9 mouse cellular contexts compared by ENCODE assay signal in the genomic region with DNA sequence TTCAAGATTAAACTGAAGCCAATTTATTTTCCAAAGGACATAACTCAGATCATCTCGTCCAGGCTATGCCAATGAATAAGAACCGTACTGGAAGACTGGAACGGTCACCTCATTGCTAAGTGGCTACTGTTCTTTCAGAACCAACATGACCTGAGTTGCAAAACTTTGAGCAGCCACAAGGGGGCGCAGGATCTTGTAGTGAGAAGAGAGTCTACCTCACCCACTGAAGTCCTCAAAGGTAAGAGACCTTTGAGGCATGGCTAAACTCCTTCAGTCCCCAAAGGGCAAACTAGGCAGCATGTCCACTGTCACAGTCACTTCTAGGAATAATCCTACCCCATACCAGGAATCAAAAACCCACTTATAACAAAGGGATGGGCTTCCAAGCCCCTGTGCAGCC. TPM values are rescaled to one million over a fixed set of nuclear protein-coding genes. Genes with fewer than 3 reads are reported as not detected.
DNase-seq lines count a peak whose midpoint lies in the region; ATAC-seq and TF ChIP-seq lines count a peak whose summit lies in the region.
"Had no signal": no experiment of that assay in that cellular context is flagged by ENCODE, and none has a peak within 500 bp of the region (broad histone marks: within the 10 kb centered on the region; RNA-seq: fewer than 3 reads in every experiment).

No protein-coding gene starts in this region.

- H3K4me3 ChIP-seq in MEL (ENCODE audit: control insufficient read depth in 1 of 2, insufficient read depth in 1 of 2, low read depth in 2 of 2, low read length in 2 of 2) = no peak overlapping the region
- no peak overlapping the region for H3K4me3 ChIP-seq in cerebellum, adult 2 months (replicated peaks; ENCODE audit: insufficient read depth, low read depth, low read length)
- H3K4me3 ChIP-seq in gastrocnemius, adult 2 months = no peak overlapping the region
- H3K4me3 ChIP-seq: liver, embryonic 15.5 days had no signal

- DNase-seq in B cell, adult 2 months = peak; percentile 86 to 87
- peak; percentile 81 for DNase-seq in MEL (ENCODE audit: low read depth, low spot score)
- DNase-seq in cerebellum, adult 2 months = peak; percentile 81 to 91
- DNase-seq in gastrocnemius, adult 2 months = peak; percentile 87
- peak; percentile 50 to 90 for DNase-seq in layer of hippocampus, adult 18-20 months (ENCODE audit: low spot score in 2 of 2)
- DNase-seq in lung, postnatal 10 days = peak; percentile 90
- DNase-seq in skeletal muscle tissue, adult 2 months (ENCODE audit: low read depth, low spot score) = peak; percentile 60

- H3K36me3 ChIP-seq in MEL (ENCODE audit: control insufficient read depth in 1 of 2, insufficient read depth in 2 of 2, low read length in 2 of 2) = peaks cover 0 to 34% of the 10 kb centered on the region in 2 experiments; a peak in 2 of 4 replicates

- no peak for TF ChIP-seq POLR2A in MEL (IDR thresholded peaks at IDR 0.05; ENCODE audit: control insufficient read depth in 1 of 2, insufficient read depth in 1 of 2, low read depth in 1 of 2, low read length in 2 of 2, poor library complexity in 1 of 2)
- TF ChIP-seq POLR2A in cerebellum, adult 2 months (IDR thresholded peaks at IDR 0.05; ENCODE audit: borderline replicate concordance, insufficient read depth, low read length) = no peak

- peak; percentile 81 to 86 (median 83) for TF ChIP-seq CTCF in MEL (IDR thresholded peaks at IDR 0.05 in 2 of 3, conservative IDR thresholded peaks at IDR 0.05 in 1 of 3; ENCODE audit: control insufficient read depth in 1 of 3, insufficient read depth in 1 of 3, low read depth in 2 of 3, low read length in 3 of 3, poor library complexity in 1 of 3, severe bottlenecking in 1 of 3)
- TF ChIP-seq CTCF in cerebellum, adult 2 months (IDR thresholded peaks at IDR 0.05; ENCODE audit: borderline replicate concordance, insufficient read depth, low read depth, low read length) = peak; percentile 82
- TF ChIP-seq CTCF in gastrocnemius, adult 2 months (IDR thresholded peaks at IDR 0.05) = peak; percentile 96

- no peak for TF ChIP-seq EP300 in MEL (IDR thresholded peaks at IDR 0.05; ENCODE audit: low read depth in 1 of 2, low read length in 2 of 2)

- H3K9ac ChIP-seq in MEL (ENCODE audit: control insufficient read depth, low read depth, low read length, poor library complexity, severe bottlenecking) = no peak overlapping the region
- H3K9ac ChIP-seq: liver, embryonic 15.5 days had no signal

- no peaks in the 10 kb centered on the region for H3K79me2 ChIP-seq in MEL (ENCODE audit: control insufficient read depth, insufficient read depth, low read length, poor library complexity)

- intact Hi-C loops in gastrocnemius, adult 2 months (cut with DNase I) = loop anchor here (1.0 kb wide), 1 partner anchor 136 kb away; no protein-coding TSS in a partner anchor

- peak; percentile 59 for TF ChIP-seq RAD21 in MEL (IDR thresholded peaks at IDR 0.05; ENCODE audit: low read depth, low read length)

- H3K9me3 ChIP-seq in MEL (replicated peaks; ENCODE audit: insufficient read depth, low read length) = no peaks in the 10 kb centered on the region
- H3K9me3 ChIP-seq: liver, embryonic 15.5 days had no signal

- no peak for ATAC-seq in activated CD4-positive, CD25-positive, alpha-beta regulatory T cell, adult 4 months

- H3K27me3 ChIP-seq in MEL (ENCODE audit: control insufficient read depth in 1 of 2, insufficient read depth in 2 of 2, low read length in 2 of 2) = no peaks in the 10 kb centered on the region
- H3K27me3 ChIP-seq in cerebellum, adult 2 months (ENCODE audit: control insufficient read depth, insufficient read depth, low read length) = no peaks in the 10 kb centered on the region
- H3K27me3 ChIP-seq: liver, embryonic 15.5 days had no signal

- WGBS in cerebellum, adult 2 months = 22% methylated on average over 4 of the region's 4 CpGs

- no peaks in the 10 kb centered on the region for H3K4me1 ChIP-seq in MEL (ENCODE audit: control insufficient read depth in 1 of 2, insufficient read depth in 2 of 2, low read length in 2 of 2)
- no peaks in the 10 kb centered on the region for H3K4me1 ChIP-seq in cerebellum, adult 2 months (ENCODE audit: control insufficient read depth, insufficient read depth, low read length)
- H3K4me1 ChIP-seq: liver, embryonic 15.5 days had no signal

- no peak overlapping the region for H3K27ac ChIP-seq in MEL (ENCODE audit: control insufficient read depth, low read depth, low read length)
- no peak overlapping the region for H3K27ac ChIP-seq in cerebellum, adult 2 months (ENCODE audit: insufficient read depth, low read length)
- no peak overlapping the region for H3K27ac ChIP-seq in gastrocnemius, adult 2 months
- H3K27ac ChIP-seq: liver, embryonic 15.5 days had no signal

TF ChIP-seq in MEL, 35 proteins besides CTCF, POLR2A, EP300 and RAD21:
- TF ChIP-seq POLR2AphosphoS2 (IDR thresholded peaks at IDR 0.05; ENCODE audit: low read length) (no peak), GATA1 (IDR thresholded peaks at IDR 0.05; ENCODE audit: low read depth, low read length) (no peak), TBP (IDR thresholded peaks at IDR 0.05; ENCODE audit: low read depth, low read length) (no peak), ETS1 (IDR thresholded peaks at IDR 0.05; ENCODE audit: low read depth, low read length) (no peak), ZC3H11A (IDR thresholded peaks at IDR 0.05; ENCODE audit: low read depth, low read length) (peak; percentile 42; the same call in 1 of the 2 replicates), USF2 (IDR thresholded peaks at IDR 0.05; ENCODE audit: borderline replicate concordance in 1 of 2, insufficient read depth in 1 of 2, low read depth in 1 of 2, low read length in 2 of 2) (no peak), SMC3 (IDR thresholded peaks at IDR 0.05; ENCODE audit: low read depth, low read length) (peak; percentile 84), TCF12 (IDR thresholded peaks at IDR 0.05; ENCODE audit: low read depth, low read length) (no peak), ZKSCAN1 (IDR thresholded peaks at IDR 0.05; ENCODE audit: low read depth, low read length) (no peak), GABPA (IDR thresholded peaks at IDR 0.05; ENCODE audit: low read depth, low read length) (no peak), POLR2AphosphoS5 (IDR thresholded peaks at IDR 0.05; ENCODE audit: borderline replicate concordance, low read depth, low read length) (no peak)

RNA-seq across cellular contexts. Expression of gene Tacr2, which starts 23.0 kb away (rescaled TPM):
- total RNA-seq in MEL (2012; rRNA removed) = not detected in 2 replicates
- polyA plus RNA-seq in MEL (2012; ENCODE audit: insufficient read depth in 1 of 2, insufficient read length in 2 of 2, low read depth in 1 of 2, low replicate concordance in 2 of 2, missing spikeins in 1 of 2) = under 1 TPM in 1 of 2 experiments, not detected in 1; 0.06 TPM
- 0.07 TPM in 1 of 2 replicates, not detected in the other for polyA plus RNA-seq in cerebellum, adult 2 months (2012; rRNA removed)
- not detected for total RNA-seq in gastrocnemius, adult 2 months (2021)
- total RNA-seq in layer of hippocampus, adult 18-20 months (2021) = under 1 TPM; 0.23 to 0.27 TPM
- polyA plus RNA-seq in activated CD4-positive, CD25-positive, alpha-beta regulatory T cell, adult 4 months (2017; shearing (Covaris generic)) = not detected
- polyA plus RNA-seq: liver, embryonic 15.5 days had no signal

RNA-seq across cellular contexts. Expression of gene Tspan15, which starts 44.2 kb away (rescaled TPM):
- total RNA-seq in MEL (2012; rRNA removed) = 0.23 and 0.52 TPM in 2 replicates
- 1 to 10 TPM in 1 of 2 experiments, not detected in 1; 2.2 TPM for polyA plus RNA-seq in MEL (2012; ENCODE audit: insufficient read depth in 1 of 2, insufficient read length in 2 of 2, low read depth in 1 of 2, low replicate concordance in 2 of 2, missing spikeins in 1 of 2)
- 51.2 and 55.0 TPM in 2 replicates for polyA plus RNA-seq in cerebellum, adult 2 months (2012; rRNA removed)
- total RNA-seq in gastrocnemius, adult 2 months (2021) = 1 to 10 TPM; 3.5 to 6.0 TPM
- 10 to 100 TPM; 16.0 to 18.5 TPM for total RNA-seq in layer of hippocampus, adult 18-20 months (2021)
- under 1 TPM in 1 of 2 experiments, not detected in 1; 0.15 TPM for polyA plus RNA-seq in activated CD4-positive, CD25-positive, alpha-beta regulatory T cell, adult 4 months (2017; shearing (Covaris generic))
